Mouse (Mus musculus): Measurements from ENCODE around the gene Dennd6b. TPM values are rescaled to one million over a fixed set of nuclear protein-coding genes. Genes with fewer than 3 reads are reported as not detected.

The Dennd6b gene
- total and polyA plus RNA-seq, 3 experiments: 4.1 to 9.1 (median 9.0) TPM

- TF ChIP-seq MAX (IDR thresholded peaks at IDR 0.05; ENCODE audit: low read length) (no peak), CHD2 (IDR thresholded peaks at IDR 0.05; ENCODE audit: low read length) (no peak), POLR2AphosphoS2 (IDR thresholded peaks at IDR 0.05; ENCODE audit: low read depth, low read length) (no peak), MAZ (IDR thresholded peaks at IDR 0.05; ENCODE audit: low read depth, low read length) (no peak), IRF4 (IDR thresholded peaks at IDR 0.05; ENCODE audit: low read depth, low read length) (no peak), EP300 (IDR thresholded peaks at IDR 0.05; ENCODE audit: low read length) (no peak), GABPA (IDR thresholded peaks at IDR 0.05; ENCODE audit: insufficient replicate concordance, low read depth, low read length) (no peak), MEF2A (IDR thresholded peaks at IDR 0.05; ENCODE audit: borderline replicate concordance, low read depth, low read length) (no peak), JUN (IDR thresholded peaks at IDR 0.05; ENCODE audit: insufficient read depth, low read depth, low read length) (no peak), USF1 (IDR thresholded peaks at IDR 0.05; ENCODE audit: low read depth, low read length) (no peak), RCOR1 (conservative IDR thresholded peaks at IDR 0.05; ENCODE audit: low read depth, low read length) (no peak), CTCF (conservative IDR thresholded peaks at IDR 0.05 in 1 of 2, IDR thresholded peaks at IDR 0.05 in 1 of 2; ENCODE audit: low read depth in 2 of 2, low read length in 2 of 2) (no peak), NELFE (IDR thresholded peaks at IDR 0.05; ENCODE audit: low read depth, low read length) (no peak), MAFK (IDR thresholded peaks at IDR 0.05; ENCODE audit: insufficient replicate concordance, low read length) (no peak), ZNF384 (IDR thresholded peaks at IDR 0.05; ENCODE audit: low read depth, low read length) (no peak), HCFC1 (IDR thresholded peaks at IDR 0.05; ENCODE audit: low read depth, low read length) (no peak), MYC (IDR thresholded peaks at IDR 0.05; ENCODE audit: low read depth, low read length) (no peak), TBP (conservative IDR thresholded peaks at IDR 0.05; ENCODE audit: low read depth, low read length) (no peak)
- Histone ChIP-seq H3K4me1 (ENCODE audit: control insufficient read depth in 1 of 2, insufficient read depth in 2 of 2) (peaks cover 0 to 10% of the 10 kb centered on the region in 2 experiments; a peak in 2 of 4 replicates), H3K4me3 (replicated peaks in 1 of 3; ENCODE audit: low read depth in 2 of 3, low read length in 2 of 3, poor library complexity in 1 of 3) (no peak overlapping the region), H3K36me3 (replicated peaks in 1 of 2; ENCODE audit: control insufficient read depth in 1 of 2, insufficient read depth in 1 of 2, low read length in 1 of 2) (peaks cover 7 to 27% of the 10 kb centered on the region in 2 experiments), H3K79me2 (replicated peaks; ENCODE audit: control insufficient read depth, extremely low read depth, insufficient read depth, poor library complexity, severe bottlenecking) (no peaks in the 10 kb centered on the region), H3K9me3 (replicated peaks; ENCODE audit: low read length) (no peaks in the 10 kb centered on the region), H3K27me3 (replicated peaks) (peaks cover 44% of the 10 kb centered on the region), H3K9ac (ENCODE audit: insufficient read depth, low read depth) (no peak overlapping the region), H3K27ac (ENCODE audit: insufficient read depth, low read depth) (no peak overlapping the region), H3K4me2 (ENCODE audit: insufficient read depth, low read depth, poor library complexity, severe bottlenecking) (no peak overlapping the region)
- DNase-seq (ENCODE audit: extremely low read depth): no peak
- in situ Hi-C loops (cut with MboI; ENCODE audit: low pct_ligation_motif_present, low pct_unique_long_range_greater_than_20kb, low sequenced_read_pairs): no loop called here
- dilution Hi-C loops (cut with MboI; ENCODE audit: extremely low pct_ligation_motif_present, extremely low pct_unique_long_range_greater_than_20kb, low sequenced_read_pairs): no loop called here
Measured at GRCm38 (mm10) chr15:89141905-89142304, 54.4 kb downstream of the Dennd6b start.

- Histone ChIP-seq H3K4me3 (replicated peaks in 1 of 3; ENCODE audit: low read depth in 2 of 3, low read length in 2 of 3, poor library complexity in 1 of 3) (no peak overlapping the region), H3K27ac (ENCODE audit: insufficient read depth, low read depth) (no peak overlapping the region), H3K27me3 (replicated peaks) (peaks cover 48% of the 10 kb centered on the region), H3K9me3 (replicated peaks; ENCODE audit: low read length) (no peaks in the 10 kb centered on the region), H3K4me1 (ENCODE audit: control insufficient read depth in 1 of 2, insufficient read depth in 2 of 2) (peaks cover 0 to 10% of the 10 kb centered on the region in 2 experiments; a peak in 2 of 4 replicates), H3K9ac (ENCODE audit: insufficient read depth, low read depth) (no peak overlapping the region), H3K79me2 (replicated peaks; ENCODE audit: control insufficient read depth, extremely low read depth, insufficient read depth, poor library complexity, severe bottlenecking) (no peaks in the 10 kb centered on the region), H3K4me2 (ENCODE audit: insufficient read depth, low read depth, poor library complexity, severe bottlenecking) (no peak overlapping the region), H3K36me3 (replicated peaks in 1 of 2; ENCODE audit: control insufficient read depth in 1 of 2, insufficient read depth in 1 of 2, low read length in 1 of 2) (peaks cover 7 to 25% of the 10 kb centered on the region in 2 experiments)
- no peak for DNase-seq (ENCODE audit: extremely low read depth)
- in situ Hi-C loops (cut with MboI; ENCODE audit: low pct_ligation_motif_present, low pct_unique_long_range_greater_than_20kb, low sequenced_read_pairs): no loop called here
- no peak for TF ChIP-seq BHLHE40 (IDR thresholded peaks at IDR 0.05; ENCODE audit: low read depth, low read length)
- TF ChIP-seq PAX5 (IDR thresholded peaks at IDR 0.05; ENCODE audit: low read length): no peak
- TF ChIP-seq KAT2A (IDR thresholded peaks at IDR 0.05; ENCODE audit: insufficient replicate concordance, low read length): no peak
- TF ChIP-seq CHD2 (IDR thresholded peaks at IDR 0.05; ENCODE audit: low read length): no peak
- TF ChIP-seq UBTF (IDR thresholded peaks at IDR 0.05; ENCODE audit: low read depth, low read length): no peak
- no peak for TF ChIP-seq POLR2AphosphoS2 (IDR thresholded peaks at IDR 0.05; ENCODE audit: low read depth, low read length)
- TF ChIP-seq NRF1 (IDR thresholded peaks at IDR 0.05; ENCODE audit: low read depth, low read length): no peak
- no peak for TF ChIP-seq ZKSCAN1 (IDR thresholded peaks at IDR 0.05; ENCODE audit: borderline replicate concordance, low read depth, low read length)
- TF ChIP-seq ZNF384 (IDR thresholded peaks at IDR 0.05; ENCODE audit: low read depth, low read length): no peak
- no peak for TF ChIP-seq MXI1 (IDR thresholded peaks at IDR 0.05; ENCODE audit: low read depth, low read length)
- no peak for TF ChIP-seq MAX (IDR thresholded peaks at IDR 0.05; ENCODE audit: low read length)
- dilution Hi-C loops (cut with MboI; ENCODE audit: extremely low pct_ligation_motif_present, extremely low pct_unique_long_range_greater_than_20kb, low sequenced_read_pairs): no loop called here
Measured at GRCm38 (mm10) chr15:89141443-89141842, 54.9 kb downstream of the Dennd6b start.

Data from CH12.LX (cell line).